Mouse (Mus musculus): ENCODE results near the gene Pde6d.

DNA sequence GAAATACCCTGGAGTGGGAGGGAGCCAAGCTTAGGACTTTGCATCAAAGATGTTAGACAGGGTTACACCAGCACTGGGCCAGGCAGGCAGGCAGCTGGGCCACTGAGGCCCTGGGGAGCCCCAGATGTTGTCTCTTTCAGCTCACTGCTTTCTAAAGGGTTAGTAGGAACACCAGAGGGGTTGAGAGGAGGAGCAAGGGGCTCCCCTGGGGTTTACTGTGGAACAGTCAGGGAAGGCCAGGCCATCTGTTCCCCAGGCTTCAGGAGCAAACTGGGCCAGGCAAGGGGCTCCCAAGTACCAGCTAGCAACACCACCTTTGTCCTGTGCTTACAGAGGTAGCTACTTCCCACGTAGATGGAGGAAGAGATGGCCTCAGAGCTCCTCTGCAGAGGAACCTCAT is 83.8 kb downstream of the Pde6d start:
- TF ChIP-seq CTCF (IDR thresholded peaks at IDR 0.05; ENCODE audit: borderline replicate concordance, extremely low read depth, insufficient read depth, insufficient read length) (no peak), POLR2A (IDR thresholded peaks at IDR 0.05; ENCODE audit: borderline replicate concordance, extremely low read depth, insufficient read depth, insufficient read length, poor library complexity, severe bottlenecking) (no peak)

Data from brain, embryonic 14.5 days (tissue).